Mouse (Mus musculus) lung, embryonic 14.5 days (tissue): Measurements from ENCODE around the gene Phactr2. TPM values are rescaled to one million over a fixed set of nuclear protein-coding genes. Genes with fewer than 3 reads are reported as not detected.
A peak's percentile ranks its signal among the peaks of the same experiment; 100 is the strongest.

Source experiments
- ATAC-seq: fragments of 200-750 bp; cut with Nextera tagmentation; 2 replicates; pipeline ENCODE4 v1.8.0; 2017; ENCODE audit warnings: mild to moderate bottlenecking, moderate TSS enrichment, moderate library complexity; ENCODE audit not compliant: insufficient read depth
- DNase-seq: peaks from one replicate; pipeline ENCODE4 v3.0.0-alpha.2; 2015
- H3K27ac ChIP-seq: fragments of 300-500 bp; sonication (generic); 2 replicates; pipeline ENCODE4 v1.5.1; 2014; ENCODE audit warnings: low read depth, mild to moderate bottlenecking, moderate library complexity
- H3K27me3 ChIP-seq: fragments of 300-500 bp; sonication (generic); 2 replicates; pipeline ENCODE4 v1.6.1; 2014; ENCODE audit warnings: low read length, control low read depth; ENCODE audit not compliant: insufficient read depth
- H3K36me3 ChIP-seq: fragments of 300-500 bp; sonication (generic); 2 replicates; pipeline ENCODE4 v1.6.1; 2014; ENCODE audit warnings: control low read depth; ENCODE audit not compliant: insufficient read depth
- H3K4me1 ChIP-seq: fragments of 300-500 bp; sonication (generic); 2 replicates; pipeline ENCODE4 v1.6.1; 2014; ENCODE audit warnings: antibody characterized with exemption, control low read depth; ENCODE audit not compliant: insufficient read depth
- H3K4me2 ChIP-seq: fragments of 300-500 bp; sonication (generic); 2 replicates; pipeline ENCODE4 v1.6.1; 2014; ENCODE audit warnings: mild to moderate bottlenecking
- H3K4me3 ChIP-seq: fragments of 300-500 bp; sonication (generic); 2 replicates; pipeline ENCODE4 v1.5.1; 2014; ENCODE audit warnings: low read depth, low read length
- H3K9ac ChIP-seq: fragments of 300-500 bp; sonication (generic); 2 replicates; pipeline ENCODE4 v1.6.1; 2014
- H3K9me3 ChIP-seq: fragments of 300-500 bp; sonication (generic); 2 replicates; pipeline ENCODE4 v1.6.1; 2016; ENCODE audit warnings: low read depth, low read length, control low read depth
- CTCF ChIP-seq: IDR thresholded peaks from 2 replicates; pipeline ENCODE4 v1.5.1; 2016; ENCODE audit warnings: antibody characterized with exemption, low read depth
- WGBS: fragments of 180-500 bp; shearing (Covaris S2); extraction: QIAGEN DNeasy Blood & Tissue Kit; methylation state at CpG from one replicate; pipeline ENCODE4 v1.1.7; 2014; 5-methylcytosine and 5-hydroxymethylcytosine counted together
- polyA plus RNA-seq: library from polyadenylated mRNA; unstranded; fragments of >200 nt; fragmentation: Nextera tagmentation; extraction: Ambion mirVana; gene quantifications from 2 replicates; pipeline ENCODE4 v1.2.1, GENCODE M21; 2014

Gene Phactr2
- polyA plus RNA-seq, 1 experiment from 2014 or later = 40.7 TPM

GRCm38 (mm10) chr10:13496315-13496714 is 22.1 kb upstream of the Phactr2 start:
- no peak overlapping the region for H3K4me3 ChIP-seq
- no peak for ATAC-seq
- no peaks in the 10 kb centered on the region for H3K27me3 ChIP-seq
- TF ChIP-seq CTCF = no peak
- no peaks in the 10 kb centered on the region for H3K36me3 ChIP-seq
- no peaks in the 10 kb centered on the region for H3K4me1 ChIP-seq
- no peaks in the 10 kb centered on the region for H3K9me3 ChIP-seq
- WGBS = 69% methylated on average over 3 of the region's 3 CpGs
- H3K9ac ChIP-seq = no peak overlapping the region
- no peak for DNase-seq
- H3K4me2 ChIP-seq = no peak overlapping the region
- no peak overlapping the region for H3K27ac ChIP-seq

GRCm38 (mm10) chr10:13493978-13494686 is 19.9 kb upstream of the Phactr2 start:
- ATAC-seq (no peak), DNase-seq (no peak)
- no peak overlapping the region for H3K4me2 ChIP-seq
- H3K4me3 ChIP-seq = no peak overlapping the region
- WGBS = 83% methylated on average over 9 of the region's 9 CpGs
- no peaks in the 10 kb centered on the region for H3K27me3 ChIP-seq
- H3K9ac ChIP-seq = no peak overlapping the region
- no peaks in the 10 kb centered on the region for H3K4me1 ChIP-seq
- no peak overlapping the region for H3K27ac ChIP-seq
- no peak for TF ChIP-seq CTCF
- no peaks in the 10 kb centered on the region for H3K36me3 ChIP-seq
- H3K9me3 ChIP-seq = no peaks in the 10 kb centered on the region

GRCm38 (mm10) chr10:13489671-13490070 is 15.5 kb upstream of the Phactr2 start:
- 69% methylated on average over 6 of the region's 6 CpGs for WGBS
- H3K36me3 ChIP-seq = no peaks in the 10 kb centered on the region
- TF ChIP-seq CTCF = no peak
- H3K4me1 ChIP-seq = no peaks in the 10 kb centered on the region
- H3K4me3 ChIP-seq = no peak overlapping the region
- H3K9me3 ChIP-seq = no peaks in the 10 kb centered on the region
- DNase-seq = no peak
- no peak overlapping the region for H3K4me2 ChIP-seq
- H3K27me3 ChIP-seq = no peaks in the 10 kb centered on the region
- no peak overlapping the region for H3K9ac ChIP-seq
- ATAC-seq = no peak
- H3K27ac ChIP-seq = no peak overlapping the region

GRCm38 (mm10) chr10:13485958-13486357 is 11.7 kb upstream of the Phactr2 start:
- H3K9ac ChIP-seq = no peak overlapping the region
- no peak for TF ChIP-seq CTCF

GRCm38 (mm10) chr10:13479341-13479740 is 5.1 kb upstream of the Phactr2 start:
- Histone ChIP-seq H3K36me3 (no peaks in the 10 kb centered on the region), H3K4me3 (no peak overlapping the region), H3K27me3 (peaks cover 10% of the 10 kb centered on the region; the same call in 1 of the 2 replicates), H3K9ac (no peak overlapping the region), H3K9me3 (no peaks in the 10 kb centered on the region), H3K4me1 (no peaks in the 10 kb centered on the region), H3K4me2 (no peak overlapping the region), H3K27ac (no peak overlapping the region)
- TF ChIP-seq CTCF = no peak
- DNase-seq = no peak
- ATAC-seq = no peak
- 70% methylated on average over 6 of the region's 6 CpGs for WGBS

More at GRCm38 (mm10) chr10:13485958-13486357, 11.7 kb upstream of the Phactr2 start:
- no peak overlapping the region for H3K4me2 ChIP-seq
- H3K36me3 ChIP-seq = no peaks in the 10 kb centered on the region
- WGBS = 61% methylated on average over 4 of the region's 4 CpGs
- no peak overlapping the region for H3K4me3 ChIP-seq
- H3K27ac ChIP-seq = no peak overlapping the region
- ATAC-seq (no peak), DNase-seq (no peak)
- no peaks in the 10 kb centered on the region for H3K27me3 ChIP-seq
- no peaks in the 10 kb centered on the region for H3K4me1 ChIP-seq
- H3K9me3 ChIP-seq = no peaks in the 10 kb centered on the region

- H3K36me3 ChIP-seq = no peaks in the 10 kb centered on the region
- no peak overlapping the region for H3K9ac ChIP-seq
- H3K27ac ChIP-seq = no peak overlapping the region
- peak overlapping the region; percentile 64; the same call in 1 of the 2 replicates for H3K4me3 ChIP-seq
- no peaks in the 10 kb centered on the region for H3K9me3 ChIP-seq
- WGBS = 22% methylated on average over 7 of the region's 7 CpGs
- DNase-seq (no peak), ATAC-seq (no peak)
- H3K27me3 ChIP-seq = peaks cover 29% of the 10 kb centered on the region
- H3K4me2 ChIP-seq = peak overlapping the region; percentile 98; the same call in 1 of the 2 replicates
- TF ChIP-seq CTCF = no peak
- no peaks in the 10 kb centered on the region for H3K4me1 ChIP-seq
These were observed 909 bp upstream of the Phactr2 start for GRCm38 (mm10) chr10:13475121-13475520.

GRCm38 (mm10) chr10:13474568-13474955 is 350 bp upstream of the Phactr2 start:
- Histone ChIP-seq H3K9me3 (no peaks in the 10 kb centered on the region), H3K9ac (peak overlapping the region; percentile 66), H3K27ac (no peak overlapping the region), H3K4me1 (no peaks in the 10 kb centered on the region), H3K27me3 (peaks cover 29% of the 10 kb centered on the region), H3K4me3 (peak overlapping the region; percentile 64), H3K4me2 (peak overlapping the region; percentile 98), H3K36me3 (no peaks in the 10 kb centered on the region)
- no peak for TF ChIP-seq CTCF
- DNase-seq (peak; percentile 8), ATAC-seq (peak; percentile 48; the same call in 1 of the 2 replicates)
- 2% methylated on average over 10 of the region's 10 CpGs for WGBS
